Mouse (Mus musculus) erythroblast, adult 5-6 weeks (primary cell): ENCODE results near the gene Phf10. TPM values are rescaled to one million over a fixed set of nuclear protein-coding genes. Genes with fewer than 3 reads are reported as not detected.
"Not testable (repeated sequence)": the region's sequence is repeated elsewhere in the genome, so short reads cannot be mapped to it uniquely, and the experiment has no call there.

Experiments used
- ATAC-seq: replicated peaks from 2 replicates; pipeline ENCODE4 v1.8.0; 2016; ENCODE audit warnings: moderate number of reproducible peaks, mild to moderate bottlenecking, moderate TSS enrichment, inconsistent platforms; ENCODE audit not compliant: poor library complexity, low FRiP score, severe bottlenecking
- total RNA-seq, 2 experiments: library from RNA; stranded (forward) in 1 of 2; stranded (reverse) in 1 of 2; fragments of 150-400 nt in 1 of 2; fragments of 200-764, 138-1000 nt in 1 of 2; gene quantifications; 2 replicates each; pipeline versions ENCODE4 v1.2.3 to v1.2.4; 2015 to 2017; ENCODE audit warnings: low replicate concordance in 2 of 2

Phf10 gene
- total RNA-seq, 2 experiments from 2014 or later = 42.1 to 101 TPM

DNA sequence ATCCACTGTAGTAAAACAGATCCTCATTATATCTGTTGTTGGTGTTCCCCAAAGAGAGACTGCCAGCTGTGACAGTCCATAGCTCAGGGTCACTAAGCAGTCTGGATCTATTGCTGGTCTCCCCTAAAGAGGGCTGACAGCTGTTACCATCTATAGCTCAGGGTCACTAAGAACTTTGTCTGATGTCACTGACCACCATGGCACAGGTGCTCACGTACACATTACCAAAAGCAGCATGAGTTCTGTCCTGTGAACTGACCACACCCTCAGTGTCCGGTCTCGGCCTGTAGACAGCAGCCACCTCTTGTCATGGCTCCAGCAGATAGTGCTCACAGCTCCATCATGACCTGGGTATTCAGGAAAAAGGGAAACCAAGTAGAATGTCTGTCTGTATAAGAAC, 57.9 kb downstream of the Phf10 start:
- no peak for ATAC-seq

DNA sequence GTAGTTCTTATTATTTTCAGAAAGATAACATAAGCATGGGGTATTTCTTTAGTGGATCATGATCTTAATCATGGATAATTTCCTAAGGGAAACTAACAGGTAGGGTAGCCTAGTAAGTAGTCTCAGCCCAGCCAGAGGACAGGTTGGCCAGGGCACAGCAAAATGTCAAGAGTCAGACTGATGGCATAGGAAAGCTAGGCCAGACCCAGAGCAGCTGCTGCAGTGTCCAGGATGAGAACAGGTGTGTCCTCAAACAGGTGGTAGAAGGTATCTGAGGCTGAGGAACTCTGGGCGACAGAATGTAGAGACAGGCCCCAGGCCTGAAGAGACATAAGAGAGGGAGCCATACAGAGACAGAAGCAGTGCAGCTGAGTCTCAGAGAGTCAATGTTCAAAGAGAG, 62.1 kb downstream of the Phf10 start:
- ATAC-seq = no peak

DNA sequence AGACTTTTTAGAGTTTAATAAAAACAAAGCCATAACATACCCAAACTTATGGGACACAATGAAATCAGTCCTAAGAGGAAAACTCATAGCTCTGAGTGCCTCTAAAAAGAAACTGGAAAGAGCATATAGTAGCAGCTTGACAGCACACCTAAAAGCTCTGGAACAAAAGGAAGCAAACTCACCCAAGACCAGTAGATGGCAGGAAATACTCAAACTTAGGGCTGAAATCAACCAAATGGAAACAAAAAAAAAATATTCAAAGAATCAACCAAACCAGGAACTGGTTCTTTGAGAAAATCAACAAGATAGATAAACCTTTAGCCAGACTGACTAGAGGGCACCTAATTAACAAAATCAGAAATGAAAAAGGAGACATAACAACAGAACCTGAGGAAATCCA, 66.0 kb downstream of the Phf10 start:
- not testable (repeated sequence) for ATAC-seq

Other genes starting within 250 kb of the Phf10 start
- not detected in 2 replicates for gene Wdr27, start 18.1 kb downstream of the Phf10 start, total RNA-seq (2015; ENCODE audit: low replicate concordance)
- gene Wdr27, start 18.1 kb downstream of the Phf10 start, total RNA-seq (2017; ENCODE audit: low replicate concordance) = not detected in 2 replicates
- gene 1600012H06Rik, start 18.1 kb downstream of the Phf10 start, total RNA-seq (2015; ENCODE audit: low replicate concordance) = 5.4 and 9.0 TPM in 2 replicates
- gene 1600012H06Rik, start 18.1 kb downstream of the Phf10 start, total RNA-seq (2017; ENCODE audit: low replicate concordance) = 6.7 and 6.8 TPM in 2 replicates
- 0.96 and 1.3 TPM in 2 replicates for gene 9030025P20Rik, start 17.2 kb upstream of the Phf10 start, total RNA-seq (2015; ENCODE audit: low replicate concordance)
- gene 9030025P20Rik, start 17.2 kb upstream of the Phf10 start, total RNA-seq (2017; ENCODE audit: low replicate concordance) = 0.94 and 3.1 TPM in 2 replicates
- not detected in 2 replicates for gene Gm3417, start 17.5 kb upstream of the Phf10 start, total RNA-seq (2015; ENCODE audit: low replicate concordance)
- not detected in 2 replicates for gene Gm3417, start 17.5 kb upstream of the Phf10 start, total RNA-seq (2017; ENCODE audit: low replicate concordance)
- not detected in 2 replicates for gene Gm3435, start 48.9 kb upstream of the Phf10 start, total RNA-seq (2015; ENCODE audit: low replicate concordance)
- gene Gm3435, start 48.9 kb upstream of the Phf10 start, total RNA-seq (2017; ENCODE audit: low replicate concordance) = 2.1 and 6.7 TPM in 2 replicates
- 35.0 and 43.1 TPM in 2 replicates for gene Ermard, start 79.9 kb upstream of the Phf10 start, total RNA-seq (2015; ENCODE audit: low replicate concordance)
- 17.9 and 28.6 TPM in 2 replicates for gene Ermard, start 79.9 kb upstream of the Phf10 start, total RNA-seq (2017; ENCODE audit: low replicate concordance)
- gene Tcte3, start 80.2 kb upstream of the Phf10 start, total RNA-seq (2015; ENCODE audit: low replicate concordance) = not detected in 2 replicates
- gene Tcte3, start 80.2 kb upstream of the Phf10 start, total RNA-seq (2017; ENCODE audit: low replicate concordance) = not detected in 2 replicates
- 1.0 TPM in 1 of 2 replicates, not detected in the other for gene Gm3448, start 80.3 kb upstream of the Phf10 start, total RNA-seq (2015; ENCODE audit: low replicate concordance)
- gene Gm3448, start 80.3 kb upstream of the Phf10 start, total RNA-seq (2017; ENCODE audit: low replicate concordance) = 2.4 and 4.8 TPM in 2 replicates